Mouse (Mus musculus): Measurements from ENCODE around the gene Bicd2. TPM values are rescaled to one million over a fixed set of nuclear protein-coding genes. Genes with fewer than 3 reads are reported as not detected.
A peak's percentile ranks its signal among the peaks of the same experiment; 100 is the strongest.

Gene Bicd2
- polyA plus RNA-seq, 1 experiment from 2014 or later = 26.2 TPM

DNA sequence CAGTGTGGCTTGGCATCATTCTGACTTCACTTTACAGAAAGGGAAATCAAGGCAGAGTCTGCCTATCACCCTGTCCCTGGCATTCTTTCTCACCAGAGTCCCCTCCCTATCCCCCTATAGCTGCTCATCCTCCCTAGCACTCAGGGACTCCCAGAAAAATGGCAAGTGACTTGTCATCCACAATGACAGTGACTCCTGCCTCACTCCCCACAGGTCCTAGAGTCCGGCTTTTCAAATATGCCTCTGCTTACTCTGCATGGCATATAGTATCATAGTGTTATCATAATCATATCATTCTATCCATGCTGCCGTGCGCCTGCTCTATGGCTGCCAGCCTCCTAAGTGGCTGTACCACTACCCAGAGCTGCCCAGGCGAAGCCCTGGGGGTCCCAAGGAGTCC is 33.2 kb upstream of the Bicd2 start:
- 94% methylated on average over 4 of the region's 4 CpGs for WGBS
- Histone ChIP-seq H3K27ac (ENCODE audit: low read length) (no peak overlapping the region), H3K9me3 (replicated peaks; ENCODE audit: control insufficient read depth, low read length, poor library complexity, severe bottlenecking) (no peaks in the 10 kb centered on the region; the same call in 1 of the 2 replicates), H3K9ac (ENCODE audit: low read depth, low read length) (no peak overlapping the region), H3K4me2 (ENCODE audit: low read length) (no peak overlapping the region), H3K4me1 (ENCODE audit: control insufficient read depth, insufficient read depth, low read length) (no peaks in the 10 kb centered on the region), H3K27me3 (ENCODE audit: control insufficient read depth, insufficient read depth, low read depth, low read length) (no peaks in the 10 kb centered on the region), H3K36me3 (ENCODE audit: control insufficient read depth, insufficient read depth, low read length) (0 out of 2 replicates have a peak, but pooled peaks cover 3% of the 10 kb centered on the region), H3K4me3 (ENCODE audit: low read depth, low read length) (no peak overlapping the region)
- peak; percentile 12; the same call in 1 of the 2 replicates for ATAC-seq

DNA sequence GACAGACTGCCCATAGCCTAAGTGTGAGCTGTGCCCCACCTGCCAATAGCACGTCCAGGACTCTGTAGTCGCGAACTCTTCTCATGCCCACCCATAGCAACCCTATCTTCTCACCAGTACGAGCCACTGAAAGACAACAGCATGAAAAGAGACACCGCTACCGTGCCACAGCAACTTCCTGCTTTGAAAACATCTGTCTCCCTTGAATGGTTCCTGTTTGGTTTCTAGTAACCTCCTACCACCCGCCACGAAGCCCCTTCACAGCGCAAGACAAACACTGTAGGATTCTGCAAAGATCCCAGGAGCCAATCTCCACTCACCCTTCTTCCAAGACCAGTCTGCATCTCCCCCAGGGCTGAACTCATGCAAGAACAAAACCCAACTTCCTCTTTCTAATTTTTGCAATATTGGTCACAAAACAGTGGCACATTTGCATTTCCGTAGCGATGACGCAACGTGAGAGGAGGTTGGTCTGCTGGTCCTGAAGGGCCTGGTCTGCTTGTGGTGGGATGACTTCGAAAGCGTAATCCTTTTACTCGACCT is 32.5 kb upstream of the Bicd2 start:
- Histone ChIP-seq H3K4me2 (ENCODE audit: low read length) (no peak overlapping the region), H3K9ac (ENCODE audit: low read depth, low read length) (no peak overlapping the region), H3K27ac (ENCODE audit: low read length) (no peak overlapping the region), H3K4me3 (ENCODE audit: low read depth, low read length) (no peak overlapping the region), H3K9me3 (replicated peaks; ENCODE audit: control insufficient read depth, low read length, poor library complexity, severe bottlenecking) (no peaks in the 10 kb centered on the region; the same call in 1 of the 2 replicates), H3K27me3 (ENCODE audit: control insufficient read depth, insufficient read depth, low read depth, low read length) (no peaks in the 10 kb centered on the region), H3K4me1 (ENCODE audit: control insufficient read depth, insufficient read depth, low read length) (no peaks in the 10 kb centered on the region), H3K36me3 (ENCODE audit: control insufficient read depth, insufficient read depth, low read length) (0 out of 2 replicates have a peak, but pooled peaks cover 3% of the 10 kb centered on the region)
- WGBS = 91% methylated on average over 16 of the region's 16 CpGs
- ATAC-seq = no peak

DNA sequence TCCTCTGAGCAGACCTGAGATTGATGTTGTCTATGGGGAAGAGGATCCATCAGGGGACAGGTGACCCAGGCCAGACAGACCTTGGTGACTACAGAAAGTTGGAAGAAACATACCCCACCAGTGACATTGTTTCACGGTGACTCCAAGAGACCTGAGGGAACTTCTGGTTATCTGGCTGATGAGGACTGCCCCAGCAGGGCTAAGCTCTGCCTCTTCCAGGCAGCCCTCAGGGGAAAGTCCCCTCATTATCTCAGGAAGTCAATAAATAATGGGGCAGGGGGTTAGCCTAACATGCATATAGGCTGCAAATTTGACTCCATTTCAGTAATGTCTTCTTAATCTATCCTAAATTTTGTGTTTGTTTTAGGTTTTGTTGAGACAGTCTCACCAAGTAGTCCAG is 31.9 kb upstream of the Bicd2 start:
- Histone ChIP-seq H3K9ac (ENCODE audit: low read depth, low read length) (no peak overlapping the region), H3K9me3 (replicated peaks; ENCODE audit: control insufficient read depth, low read length, poor library complexity, severe bottlenecking) (no peaks in the 10 kb centered on the region; the same call in 1 of the 2 replicates), H3K36me3 (ENCODE audit: control insufficient read depth, insufficient read depth, low read length) (0 out of 2 replicates have a peak, but pooled peaks cover 3% of the 10 kb centered on the region), H3K4me3 (ENCODE audit: low read depth, low read length) (no peak overlapping the region), H3K4me2 (ENCODE audit: low read length) (no peak overlapping the region), H3K4me1 (ENCODE audit: control insufficient read depth, insufficient read depth, low read length) (no peaks in the 10 kb centered on the region), H3K27ac (ENCODE audit: low read length) (no peak overlapping the region), H3K27me3 (ENCODE audit: control insufficient read depth, insufficient read depth, low read depth, low read length) (no peaks in the 10 kb centered on the region)
- ATAC-seq = no peak
- 96% methylated on average over 1 of the region's 1 CpGs for WGBS

DNA sequence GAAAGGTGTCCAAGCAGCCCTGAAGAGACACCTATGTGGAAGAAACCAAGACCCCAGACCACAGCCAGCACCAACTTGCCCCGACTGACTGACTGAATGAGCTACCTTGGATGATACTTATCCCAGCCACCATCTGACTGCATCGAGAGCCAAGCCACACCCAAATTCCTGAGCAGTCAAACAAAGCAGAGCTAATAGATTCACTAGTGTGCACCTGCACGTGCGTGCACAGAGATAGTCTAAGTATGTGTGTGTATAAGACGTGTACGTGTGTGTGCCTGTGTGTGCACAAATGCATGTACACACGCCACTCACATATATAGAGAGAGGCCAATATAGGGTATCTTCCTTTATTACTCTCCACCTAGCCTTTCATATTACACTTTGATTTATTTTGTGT is 29.7 kb upstream of the Bicd2 start:
- Histone ChIP-seq H3K9ac (ENCODE audit: low read depth, low read length) (no peak overlapping the region), H3K27me3 (ENCODE audit: control insufficient read depth, insufficient read depth, low read depth, low read length) (no peaks in the 10 kb centered on the region), H3K4me3 (ENCODE audit: low read depth, low read length) (no peak overlapping the region), H3K4me1 (ENCODE audit: control insufficient read depth, insufficient read depth, low read length) (no peaks in the 10 kb centered on the region; the same call in 1 of the 2 replicates), H3K36me3 (ENCODE audit: control insufficient read depth, insufficient read depth, low read length) (0 out of 2 replicates have a peak, but pooled peaks cover 4% of the 10 kb centered on the region), H3K27ac (ENCODE audit: low read length) (no peak overlapping the region), H3K4me2 (ENCODE audit: low read length) (no peak overlapping the region), H3K9me3 (replicated peaks; ENCODE audit: control insufficient read depth, low read length, poor library complexity, severe bottlenecking) (no peaks in the 10 kb centered on the region)
- ATAC-seq = no peak
- WGBS = 92% methylated on average over 7 of the region's 7 CpGs

DNA sequence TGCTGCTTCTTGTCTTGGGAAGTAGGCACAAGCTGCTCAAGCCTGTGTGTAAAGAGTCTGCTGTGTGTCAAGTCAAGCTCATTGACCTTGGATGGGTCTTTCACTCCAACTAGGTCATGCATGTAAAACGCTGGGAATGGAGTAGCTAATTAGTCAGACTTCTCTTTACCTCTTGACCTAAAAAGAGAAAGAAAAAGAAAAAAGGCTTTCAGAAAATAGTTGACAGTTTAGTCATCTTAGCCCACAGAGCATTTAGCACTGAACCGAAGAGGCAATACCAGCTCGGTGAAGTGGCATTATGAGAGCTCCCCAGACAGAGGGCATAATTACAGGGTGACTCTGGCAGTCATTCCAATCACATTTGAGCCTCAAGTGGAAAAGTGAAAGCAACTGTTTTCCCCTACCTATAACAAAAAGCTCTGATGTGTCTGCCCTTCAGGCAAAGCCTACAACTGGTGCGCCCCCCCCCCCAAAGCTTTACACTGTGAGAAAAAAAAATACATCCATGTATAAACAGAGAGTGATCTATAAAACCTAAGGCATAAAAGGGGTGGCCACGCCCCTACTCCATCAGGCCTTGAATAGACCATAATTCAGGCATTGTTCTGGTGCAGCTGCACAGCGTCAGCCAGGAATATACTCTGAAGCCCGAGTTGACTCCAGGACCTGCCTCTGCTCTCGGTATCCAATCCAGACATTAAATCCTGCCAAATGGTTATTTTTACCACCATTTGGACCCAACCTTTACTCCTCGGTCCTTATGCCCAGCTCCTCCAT is 24.8 kb upstream of the Bicd2 start:
- Histone ChIP-seq H3K9ac (ENCODE audit: low read depth, low read length) (no peak overlapping the region), H3K27ac (ENCODE audit: low read length) (no peak overlapping the region), H3K4me3 (ENCODE audit: low read depth, low read length) (no peak overlapping the region), H3K9me3 (replicated peaks; ENCODE audit: control insufficient read depth, low read length, poor library complexity, severe bottlenecking) (no peaks in the 10 kb centered on the region), H3K4me1 (ENCODE audit: control insufficient read depth, insufficient read depth, low read length) (peaks cover 25% of the 10 kb centered on the region), H3K4me2 (ENCODE audit: low read length) (no peak overlapping the region; the same call in 1 of the 2 replicates), H3K27me3 (ENCODE audit: control insufficient read depth, insufficient read depth, low read depth, low read length) (no peaks in the 10 kb centered on the region), H3K36me3 (ENCODE audit: control insufficient read depth, insufficient read depth, low read length) (0 out of 2 replicates have a peak, but pooled peaks cover 4% of the 10 kb centered on the region)
- 30% methylated on average over 9 of the region's 9 CpGs for WGBS
- ATAC-seq = no peak

DNA sequence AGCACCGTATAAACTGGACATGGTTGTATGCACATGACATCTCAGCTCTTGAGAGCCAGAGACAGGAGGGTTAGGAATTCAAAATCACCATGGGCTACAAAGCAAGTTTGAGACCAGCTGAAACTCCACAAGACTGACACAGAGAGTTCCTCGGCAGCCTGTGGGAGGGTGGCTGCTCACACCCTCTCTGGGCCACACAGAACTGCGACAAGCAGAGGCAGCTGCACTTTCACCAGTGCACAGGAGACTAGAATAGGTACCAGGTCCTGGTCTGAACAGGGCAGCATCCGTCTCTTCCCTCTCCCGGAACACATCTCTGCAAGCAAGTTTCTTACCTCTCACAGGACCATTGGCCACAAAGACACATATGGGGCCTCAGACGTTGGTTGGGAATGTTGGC is 23.9 kb upstream of the Bicd2 start:
- no peak for ATAC-seq
- Histone ChIP-seq H3K36me3 (ENCODE audit: control insufficient read depth, insufficient read depth, low read length) (0 out of 2 replicates have a peak, but pooled peaks cover 4% of the 10 kb centered on the region), H3K27me3 (ENCODE audit: control insufficient read depth, insufficient read depth, low read depth, low read length) (no peaks in the 10 kb centered on the region; the same call in 1 of the 2 replicates), H3K4me3 (ENCODE audit: low read depth, low read length) (no peak overlapping the region), H3K27ac (ENCODE audit: low read length) (no peak overlapping the region), H3K4me2 (ENCODE audit: low read length) (peak overlapping the region; percentile 75; the same call in 1 of the 2 replicates), H3K4me1 (ENCODE audit: control insufficient read depth, insufficient read depth, low read length) (peaks cover 25% of the 10 kb centered on the region), H3K9me3 (replicated peaks; ENCODE audit: control insufficient read depth, low read length, poor library complexity, severe bottlenecking) (no peaks in the 10 kb centered on the region), H3K9ac (ENCODE audit: low read depth, low read length) (no peak overlapping the region)
- 75% methylated on average over 6 of the region's 6 CpGs for WGBS

DNA sequence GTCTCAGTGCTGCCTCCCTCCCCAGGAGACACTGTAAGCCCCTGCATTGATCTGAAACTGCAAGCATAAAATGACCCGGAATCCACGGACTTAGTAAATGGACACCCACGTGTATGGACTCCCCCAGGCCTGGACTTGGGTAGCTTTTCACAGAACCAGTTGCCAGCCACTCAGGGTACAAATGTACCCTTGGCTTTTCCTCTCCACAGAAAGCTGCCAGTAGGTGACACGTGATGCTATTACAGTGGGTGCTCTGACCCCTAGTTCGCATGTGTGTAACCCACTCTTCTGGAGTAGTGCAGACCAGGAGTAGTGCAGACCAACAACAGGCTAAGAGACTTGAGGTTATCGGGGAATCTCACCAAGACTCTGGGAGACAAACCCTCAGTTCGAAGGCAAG is 23.5 kb upstream of the Bicd2 start:
- Histone ChIP-seq H3K4me1 (ENCODE audit: control insufficient read depth, insufficient read depth, low read length) (peaks cover 25% of the 10 kb centered on the region), H3K9ac (ENCODE audit: low read depth, low read length) (no peak overlapping the region), H3K9me3 (replicated peaks; ENCODE audit: control insufficient read depth, low read length, poor library complexity, severe bottlenecking) (no peaks in the 10 kb centered on the region), H3K27ac (ENCODE audit: low read length) (no peak overlapping the region), H3K36me3 (ENCODE audit: control insufficient read depth, insufficient read depth, low read length) (0 out of 2 replicates have a peak, but pooled peaks cover 4% of the 10 kb centered on the region), H3K27me3 (ENCODE audit: control insufficient read depth, insufficient read depth, low read depth, low read length) (peaks cover 3% of the 10 kb centered on the region; the same call in 1 of the 2 replicates), H3K4me3 (ENCODE audit: low read depth, low read length) (no peak overlapping the region), H3K4me2 (ENCODE audit: low read length) (peak overlapping the region; percentile 75)
- WGBS = 88% methylated on average over 7 of the region's 7 CpGs
- ATAC-seq = no peak

DNA sequence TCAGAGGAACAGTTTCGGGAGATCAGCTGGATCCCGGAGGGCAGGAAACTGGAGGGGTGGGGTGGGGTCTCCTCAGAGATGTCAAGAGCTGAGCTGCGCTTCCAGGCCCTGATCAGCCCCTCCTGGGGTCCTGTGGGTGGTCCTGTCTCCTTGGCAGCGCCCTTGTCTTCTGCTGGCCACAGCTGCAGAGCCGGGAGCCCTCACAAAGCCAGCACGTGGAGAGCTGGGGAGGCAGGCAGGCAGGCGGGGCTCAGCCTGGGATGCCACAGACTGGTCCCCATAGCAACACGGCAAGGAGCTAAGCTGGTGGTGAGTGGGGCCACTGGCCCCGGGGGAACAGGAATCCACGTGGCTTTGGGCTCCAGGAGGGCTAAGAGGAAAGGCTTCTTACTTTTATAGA is 21.3 kb upstream of the Bicd2 start, which contains the start of gene Fgd3:
TSS of gene Fgd3 (minus strand) at position 272 of the 400 bp plus-strand sequence.
- 0 out of 2 replicates have a peak, but pooled peaks cover 2% of the 10 kb centered on the region for H3K36me3 ChIP-seq (ENCODE audit: control insufficient read depth, insufficient read depth, low read length)
- H3K4me1 ChIP-seq (ENCODE audit: control insufficient read depth, insufficient read depth, low read length) = peaks cover 25% of the 10 kb centered on the region
- peak; percentile 95 for ATAC-seq
- H3K4me2 ChIP-seq (ENCODE audit: low read length) = peak within 1 kb of the TSS; percentile 75
- peak within 1 kb of the TSS; percentile 63 for H3K9ac ChIP-seq (ENCODE audit: low read depth, low read length)
- no peaks in the 10 kb centered on the region for H3K9me3 ChIP-seq (replicated peaks; ENCODE audit: control insufficient read depth, low read length, poor library complexity, severe bottlenecking)
- H3K27me3 ChIP-seq (ENCODE audit: control insufficient read depth, insufficient read depth, low read depth, low read length) = peaks cover 13% of the 10 kb centered on the region; the same call in 1 of the 2 replicates
- under 1% methylated on average over 10 of the region's 10 CpGs for WGBS
- H3K27ac ChIP-seq (ENCODE audit: low read length) = peak within 1 kb of the TSS; percentile 15
- peak within 1 kb of the TSS; percentile 41 for H3K4me3 ChIP-seq (ENCODE audit: low read depth, low read length)

DNA sequence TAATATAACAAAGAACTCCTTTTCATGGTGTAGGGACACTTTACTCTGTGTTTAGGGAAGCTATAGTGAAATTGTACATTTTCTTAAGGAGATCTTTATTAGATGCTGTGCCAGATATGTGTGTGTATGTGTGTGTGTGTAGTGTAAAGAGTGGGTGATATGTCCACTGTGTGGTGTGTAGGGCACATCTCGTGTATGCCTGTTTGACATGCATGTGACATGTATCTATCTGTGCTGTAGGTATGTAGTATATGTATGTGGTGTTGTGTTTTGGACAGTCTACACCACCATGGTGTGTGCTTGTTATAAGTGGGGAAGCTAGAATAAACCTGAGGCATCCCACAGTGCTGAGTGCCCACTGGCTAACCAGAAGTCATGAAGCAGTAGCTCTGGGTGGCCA is 20.9 kb upstream of the Bicd2 start:
- H3K4me1 ChIP-seq (ENCODE audit: control insufficient read depth, insufficient read depth, low read length) = peaks cover 25% of the 10 kb centered on the region
- H3K27ac ChIP-seq (ENCODE audit: low read length) = no peak overlapping the region; the same call in 1 of the 2 replicates
- ATAC-seq = peak; percentile 62
- H3K27me3 ChIP-seq (ENCODE audit: control insufficient read depth, insufficient read depth, low read depth, low read length) = peaks cover 13% of the 10 kb centered on the region; the same call in 1 of the 2 replicates
- 39% methylated on average over 1 of the region's 1 CpGs for WGBS
- H3K9ac ChIP-seq (ENCODE audit: low read depth, low read length) = peak overlapping the region; percentile 63
- H3K36me3 ChIP-seq (ENCODE audit: control insufficient read depth, insufficient read depth, low read length) = no peaks in the 10 kb centered on the region
- no peaks in the 10 kb centered on the region for H3K9me3 ChIP-seq (replicated peaks; ENCODE audit: control insufficient read depth, low read length, poor library complexity, severe bottlenecking)
- H3K4me3 ChIP-seq (ENCODE audit: low read depth, low read length) = peak overlapping the region; percentile 41
- peak overlapping the region; percentile 75 for H3K4me2 ChIP-seq (ENCODE audit: low read length)

Data from midbrain, embryonic 16.5 days (tissue).